Mouse (Mus musculus) urinary bladder, postnatal 4 days (tissue): ENCODE results near the gene Gpd1.

Experiments
- DNase-seq, 2 experiments: peaks; one replicate each; pipeline ENCODE4 v3.0.0; 2021 to 2022; ENCODE audit warnings: low spot score in 2 of 2

Gene Gpd1

GRCm38 (mm10) chr15:99701999-99702900 is 15.1 kb upstream of the Gpd1 start, which contains the start of gene Smarcd1:
Gene Smarcd1, plus strand, starts transcription at chr15:99702129.
- DNase-seq, result peak; percentile 89 to 92

- no peak for DNase-seq
These were observed 14.2 kb upstream of the Gpd1 start for GRCm38 (mm10) chr15:99703104-99703503.

- DNase-seq, result no peak
These were observed 13.7 kb upstream of the Gpd1 start for GRCm38 (mm10) chr15:99703676-99704040.

GRCm38 (mm10) chr15:99704041-99704681 is 13.2 kb upstream of the Gpd1 start:
- no peak for DNase-seq

GRCm38 (mm10) chr15:99704881-99705280 is 12.4 kb upstream of the Gpd1 start:
- no peak for DNase-seq

GRCm38 (mm10) chr15:99705440-99706048 is 11.8 kb upstream of the Gpd1 start, which contains the start of gene Gm17349:
Gene Gm17349, minus strand, starts transcription at chr15:99705490.
- no peak for DNase-seq

GRCm38 (mm10) chr15:99708176-99708575 is 9.1 kb upstream of the Gpd1 start:
- no peak for DNase-seq

- DNase-seq, result no peak
These were observed 6.8 kb upstream of the Gpd1 start for GRCm38 (mm10) chr15:99710221-99711190.

- no peak for DNase-seq
These were observed 5.8 kb upstream of the Gpd1 start for GRCm38 (mm10) chr15:99711491-99711890.

- no peak for DNase-seq
These were observed 4.4 kb upstream of the Gpd1 start for GRCm38 (mm10) chr15:99712666-99713559.

- no peak for DNase-seq
These were observed 3.7 kb upstream of the Gpd1 start for GRCm38 (mm10) chr15:99713569-99713968.

- DNase-seq, result no peak
These were observed 3.1 kb upstream of the Gpd1 start for GRCm38 (mm10) chr15:99714206-99714605.

- peak; percentile 53 to 70 for DNase-seq
These were observed 2.5 kb upstream of the Gpd1 start for GRCm38 (mm10) chr15:99714858-99715257.

GRCm38 (mm10) chr15:99715361-99715865 is 1.9 kb upstream of the Gpd1 start:
- no peak for DNase-seq

- DNase-seq, result no peak
These were observed 1.2 kb upstream of the Gpd1 start for GRCm38 (mm10) chr15:99715982-99716746.

- DNase-seq, result no peak
These were observed 501 bp upstream of the Gpd1 start for GRCm38 (mm10) chr15:99716814-99717213.

GRCm38 (mm10) chr15:99718461-99719021 is 1.2 kb downstream of the Gpd1 start:
- no peak for DNase-seq

- DNase-seq, result no peak
These were observed 2.5 kb downstream of the Gpd1 start for GRCm38 (mm10) chr15:99719865-99720264.
